Mouse (Mus musculus): Measurements from ENCODE around the gene Wdr34. TPM values are rescaled to one million over a fixed set of nuclear protein-coding genes. Genes with fewer than 3 reads are reported as not detected.

Gene Wdr34
- not detected for polyA plus RNA-seq (2014; fragmentation: Illumina TruSeq; extraction: RNeasy Lipid Tissue Mini Kit (QIAGEN cat#74804); ENCODE audit: low replicate concordance)

DNA sequence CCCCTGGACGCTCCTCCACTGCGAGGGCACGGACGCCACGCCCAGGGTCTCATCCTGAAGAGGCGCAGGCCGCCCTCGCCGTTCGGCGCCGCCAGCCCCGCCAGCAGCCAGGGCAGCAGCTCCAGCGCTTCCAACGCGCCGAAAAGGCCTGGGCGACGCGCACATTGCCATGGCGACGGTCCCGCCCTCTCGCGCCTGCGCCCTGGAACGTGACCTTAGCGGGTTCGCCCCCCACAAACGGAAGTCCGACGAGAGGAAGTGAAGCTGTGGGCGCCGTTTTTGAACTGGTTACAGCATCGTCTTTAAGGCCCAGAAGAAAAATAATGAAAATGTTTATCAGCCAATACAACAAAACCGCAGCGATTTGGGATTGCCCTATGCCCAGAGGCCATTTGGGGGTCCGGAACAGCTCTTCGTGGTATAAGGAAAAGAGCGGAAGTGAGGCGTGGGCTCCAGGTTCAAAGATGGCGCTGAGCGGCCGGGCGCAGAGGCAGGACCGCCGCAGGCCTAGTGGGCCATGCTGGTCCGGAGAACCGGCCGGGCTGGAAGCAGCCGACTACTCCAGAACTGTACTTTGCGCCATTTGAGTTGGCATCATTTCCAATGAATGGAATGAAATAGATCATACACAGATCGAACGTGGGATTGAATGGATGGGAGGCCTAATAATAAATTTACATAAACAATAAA, at the start of gene Wdr34:
Gene Wdr34, minus strand, starts transcription at position 183 of the 690 bp plus-strand sequence.

GRCm38 (mm10) chr2:30093471-30094207, 45.0 kb upstream of the Wdr34 start, which contains the start of gene Zdhhc12:
Gene Zdhhc12 (minus strand): TSS chr2:30093648.

GRCm38 (mm10) chr2:30077502-30078348, 29.0 kb upstream of the Wdr34 start, which contains the start of gene Pkn3:
Gene Pkn3 (plus strand): TSS chr2:30077684.

GRCm38 (mm10) chr2:30057223-30057904, 8.7 kb upstream of the Wdr34 start, which contains the start of gene Set:
Gene Set (plus strand): TSS chr2:30057378.

Other genes with a start within 250 kb of the Wdr34 start
- 13.1 TPM for gene Slc27a4, start 246.2 kb downstream of the Wdr34 start, polyA plus RNA-seq (2014; fragmentation: Illumina TruSeq; extraction: RNeasy Lipid Tissue Mini Kit (QIAGEN cat#74804); ENCODE audit: low replicate concordance)
- 2.3 TPM for gene Urm1, start 228.8 kb downstream of the Wdr34 start, polyA plus RNA-seq (2014; fragmentation: Illumina TruSeq; extraction: RNeasy Lipid Tissue Mini Kit (QIAGEN cat#74804); ENCODE audit: low replicate concordance)
- gene Cercam, start 179.7 kb downstream of the Wdr34 start, polyA plus RNA-seq (2014; fragmentation: Illumina TruSeq; extraction: RNeasy Lipid Tissue Mini Kit (QIAGEN cat#74804); ENCODE audit: low replicate concordance) = 0.19 TPM
- gene Odf2, start 159.7 kb downstream of the Wdr34 start, polyA plus RNA-seq (2014; fragmentation: Illumina TruSeq; extraction: RNeasy Lipid Tissue Mini Kit (QIAGEN cat#74804); ENCODE audit: low replicate concordance) = 2.7 TPM
- gene Gle1, start 113.5 kb downstream of the Wdr34 start, polyA plus RNA-seq (2014; fragmentation: Illumina TruSeq; extraction: RNeasy Lipid Tissue Mini Kit (QIAGEN cat#74804); ENCODE audit: low replicate concordance) = 5.7 TPM
- 28.2 TPM for gene Sptan1, start 83.3 kb downstream of the Wdr34 start, polyA plus RNA-seq (2014; fragmentation: Illumina TruSeq; extraction: RNeasy Lipid Tissue Mini Kit (QIAGEN cat#74804); ENCODE audit: low replicate concordance)
- gene Set, start 8.5 kb upstream of the Wdr34 start, polyA plus RNA-seq (2014; fragmentation: Illumina TruSeq; extraction: RNeasy Lipid Tissue Mini Kit (QIAGEN cat#74804); ENCODE audit: low replicate concordance) = 219 TPM
- gene Pkn3, start 28.8 kb upstream of the Wdr34 start, polyA plus RNA-seq (2014; fragmentation: Illumina TruSeq; extraction: RNeasy Lipid Tissue Mini Kit (QIAGEN cat#74804); ENCODE audit: low replicate concordance) = not detected
- 3.9 TPM for gene Zdhhc12, start 44.8 kb upstream of the Wdr34 start, polyA plus RNA-seq (2014; fragmentation: Illumina TruSeq; extraction: RNeasy Lipid Tissue Mini Kit (QIAGEN cat#74804); ENCODE audit: low replicate concordance)
- gene Zer1, start 75.7 kb upstream of the Wdr34 start, polyA plus RNA-seq (2014; fragmentation: Illumina TruSeq; extraction: RNeasy Lipid Tissue Mini Kit (QIAGEN cat#74804); ENCODE audit: low replicate concordance) = 2.1 TPM
- 10.1 TPM for gene Tbc1d13, start 84.9 kb upstream of the Wdr34 start, polyA plus RNA-seq (2014; fragmentation: Illumina TruSeq; extraction: RNeasy Lipid Tissue Mini Kit (QIAGEN cat#74804); ENCODE audit: low replicate concordance)
- gene Endog, start 122.6 kb upstream of the Wdr34 start, polyA plus RNA-seq (2014; fragmentation: Illumina TruSeq; extraction: RNeasy Lipid Tissue Mini Kit (QIAGEN cat#74804); ENCODE audit: low replicate concordance) = not detected
- gene Spout1, start 129.6 kb upstream of the Wdr34 start, polyA plus RNA-seq (2014; fragmentation: Illumina TruSeq; extraction: RNeasy Lipid Tissue Mini Kit (QIAGEN cat#74804); ENCODE audit: low replicate concordance) = 0.30 TPM
- gene Kyat1, start 157.0 kb upstream of the Wdr34 start, polyA plus RNA-seq (2014; fragmentation: Illumina TruSeq; extraction: RNeasy Lipid Tissue Mini Kit (QIAGEN cat#74804); ENCODE audit: low replicate concordance) = 0.48 TPM
- gene Lrrc8a, start 188.8 kb upstream of the Wdr34 start, polyA plus RNA-seq (2014; fragmentation: Illumina TruSeq; extraction: RNeasy Lipid Tissue Mini Kit (QIAGEN cat#74804); ENCODE audit: low replicate concordance) = 1.5 TPM
- not detected for gene Gm28035, start 191.7 kb upstream of the Wdr34 start, polyA plus RNA-seq (2014; fragmentation: Illumina TruSeq; extraction: RNeasy Lipid Tissue Mini Kit (QIAGEN cat#74804); ENCODE audit: low replicate concordance)
- 0.74 TPM for gene Phyhd1, start 217.3 kb upstream of the Wdr34 start, polyA plus RNA-seq (2014; fragmentation: Illumina TruSeq; extraction: RNeasy Lipid Tissue Mini Kit (QIAGEN cat#74804); ENCODE audit: low replicate concordance)
- not detected for gene Gm28038, start 232.2 kb upstream of the Wdr34 start, polyA plus RNA-seq (2014; fragmentation: Illumina TruSeq; extraction: RNeasy Lipid Tissue Mini Kit (QIAGEN cat#74804); ENCODE audit: low replicate concordance)
- gene Dolk, start 237.5 kb upstream of the Wdr34 start, polyA plus RNA-seq (2014; fragmentation: Illumina TruSeq; extraction: RNeasy Lipid Tissue Mini Kit (QIAGEN cat#74804); ENCODE audit: low replicate concordance) = 5.9 TPM
- gene Nup188, start 237.5 kb upstream of the Wdr34 start, polyA plus RNA-seq (2014; fragmentation: Illumina TruSeq; extraction: RNeasy Lipid Tissue Mini Kit (QIAGEN cat#74804); ENCODE audit: low replicate concordance) = 6.1 TPM

Measured in small intestine, adult 10 weeks (tissue).